Mouse (Mus musculus) heart, embryonic 16.5 days (tissue): Measurements from ENCODE around the gene Fam133b. TPM values are rescaled to one million over a fixed set of nuclear protein-coding genes. Genes with fewer than 3 reads are reported as not detected.

ENCODE experiments used
- ATAC-seq: fragments of 200-750 bp; cut with Nextera tagmentation; replicated peaks from 2 replicates; pipeline ENCODE4 v1.8.0; 2017; ENCODE audit warnings: moderate number of reproducible peaks; ENCODE audit not compliant: insufficient read depth, low FRiP score; ENCODE audit errors: extremely low read depth
- H3K27ac ChIP-seq: fragments of 300-500 bp; sonication (generic); 2 replicates; pipeline ENCODE4 v1.5.1; 2014; ENCODE audit warnings: mild to moderate bottlenecking, low read length, control low read depth, moderate library complexity
- H3K27me3 ChIP-seq: fragments of 300-500 bp; sonication (generic); 2 replicates; pipeline ENCODE4 v1.6.1; 2014; ENCODE audit warnings: low read length, mixed read lengths; ENCODE audit not compliant: control insufficient read depth, insufficient read depth
- H3K36me3 ChIP-seq: fragments of 300-500 bp; sonication (generic); 2 replicates; pipeline ENCODE4 v1.6.1; 2014; ENCODE audit not compliant: control insufficient read depth, insufficient read depth
- H3K4me1 ChIP-seq: fragments of 300-500 bp; sonication (generic); 2 replicates; pipeline ENCODE4 v1.6.1; 2014; ENCODE audit warnings: low read length, mixed read lengths; ENCODE audit not compliant: control insufficient read depth, insufficient read depth
- H3K4me2 ChIP-seq: fragments of 300-500 bp; sonication (generic); 2 replicates; pipeline ENCODE4 v1.6.1; 2014; ENCODE audit warnings: low read depth, mild to moderate bottlenecking, control low read depth, low read length
- H3K4me3 ChIP-seq: fragments of 300-500 bp; sonication (generic); 2 replicates; pipeline ENCODE4 v1.5.1; 2014; ENCODE audit warnings: mild to moderate bottlenecking, control low read depth, low read length
- H3K9ac ChIP-seq: fragments of 300-500 bp; sonication (generic); 2 replicates; pipeline ENCODE4 v1.6.1; 2014; ENCODE audit warnings: low read length, control low read depth
- H3K9me3 ChIP-seq: fragments of 300-500 bp; sonication (generic); replicated peaks from 2 replicates; pipeline ENCODE4 v1.6.1; 2016; ENCODE audit warnings: low read length; ENCODE audit not compliant: control insufficient read depth
- whole genome bisulfite sequencing: fragments of 180-500 bp; shearing (Covaris S2); extraction: QIAGEN DNeasy Blood & Tissue Kit; methylation state at CpG from one replicate; pipeline ENCODE4 v1.1.7; 2014; 5-methylcytosine and 5-hydroxymethylcytosine counted together
- polyA plus RNA-seq: library from polyadenylated mRNA; unstranded; fragments of >200 nt; fragmentation: Nextera tagmentation; extraction: Ambion mirVana; gene quantifications from 2 replicates; pipeline ENCODE4 v1.2.1, GENCODE M21; 2015

The Fam133b gene
- polyA plus RNA-seq, 1 experiment from 2014 or later = 15.2 TPM

GRCm38 (mm10) chr5:3503373-3503772 lies 40.3 kb upstream of the Fam133b start:
- H3K4me2 ChIP-seq = peak overlapping the region; percentile 2; the same call in 1 of the 2 replicates
- WGBS = 70% methylated on average over 4 of the region's 4 CpGs
- no peak for ATAC-seq
- peaks cover 30% of the 10 kb centered on the region for H3K4me1 ChIP-seq
- H3K27ac ChIP-seq = peak overlapping the region; percentile 63
- no peaks in the 10 kb centered on the region for H3K36me3 ChIP-seq
- no peaks in the 10 kb centered on the region for H3K9me3 ChIP-seq
- H3K4me3 ChIP-seq = no peak overlapping the region
- no peaks in the 10 kb centered on the region for H3K27me3 ChIP-seq
- no peak overlapping the region for H3K9ac ChIP-seq

DNA sequence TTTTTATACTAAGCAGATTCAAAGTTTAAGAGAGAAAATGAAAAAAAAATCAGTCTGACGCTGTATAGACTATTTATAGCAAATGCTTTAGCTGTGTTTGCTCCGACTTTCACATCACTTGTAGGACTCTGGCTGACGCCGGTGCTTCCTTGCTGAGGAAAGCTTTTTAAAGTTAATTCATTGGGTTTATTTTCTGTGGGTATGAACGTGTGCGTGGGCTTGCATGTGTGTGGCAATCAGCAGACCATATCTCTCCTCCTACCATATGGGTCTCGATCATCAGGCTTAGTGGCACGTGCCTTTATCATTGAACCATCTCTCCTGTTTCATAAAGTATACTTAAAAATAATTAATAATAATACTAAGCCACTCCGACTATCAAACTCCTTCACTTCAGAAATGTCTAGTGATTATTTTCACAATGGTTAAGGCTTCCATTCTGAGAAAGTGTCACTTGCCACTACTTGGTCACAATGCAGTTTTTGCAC lies 39.8 kb upstream of the Fam133b start:
- no peaks in the 10 kb centered on the region for H3K36me3 ChIP-seq
- no peak for ATAC-seq

DNA sequence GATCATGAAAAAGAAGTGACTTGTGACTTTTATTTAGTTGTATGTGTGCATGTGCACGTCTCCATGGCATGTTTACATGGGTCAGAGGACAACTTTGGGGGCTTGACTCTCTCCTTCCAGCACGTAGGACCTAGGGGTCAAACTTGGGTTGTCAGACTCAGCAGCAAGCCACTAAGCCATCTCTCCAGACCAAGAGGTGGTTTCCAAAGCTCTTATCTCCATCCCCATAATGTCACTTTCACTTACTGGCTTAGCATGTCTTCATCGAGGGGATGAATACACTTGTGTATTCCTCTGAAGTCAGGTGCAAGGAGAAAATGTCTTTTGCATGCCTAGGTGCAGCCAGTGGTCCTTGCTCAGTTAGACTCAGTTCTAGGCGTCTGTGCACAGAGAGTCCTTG lies 39.2 kb upstream of the Fam133b start:
- no peak overlapping the region for H3K9ac ChIP-seq
- H3K36me3 ChIP-seq = no peaks in the 10 kb centered on the region
- WGBS = 67% methylated on average over 4 of the region's 4 CpGs
- ATAC-seq = no peak
- no peaks in the 10 kb centered on the region for H3K27me3 ChIP-seq
- H3K4me2 ChIP-seq = no peak overlapping the region
- H3K9me3 ChIP-seq = no peaks in the 10 kb centered on the region
- H3K4me1 ChIP-seq = peaks cover 35% of the 10 kb centered on the region
- H3K27ac ChIP-seq = no peak overlapping the region
- no peak overlapping the region for H3K4me3 ChIP-seq

More for the DNA sequence above, 39.8 kb upstream of the Fam133b start:
- H3K27ac ChIP-seq = no peak overlapping the region; the same call in 1 of the 2 replicates
- peaks cover 33% of the 10 kb centered on the region for H3K4me1 ChIP-seq
- no peak overlapping the region for H3K4me3 ChIP-seq
- H3K9me3 ChIP-seq = no peaks in the 10 kb centered on the region
- no peak overlapping the region for H3K9ac ChIP-seq
- no peaks in the 10 kb centered on the region for H3K27me3 ChIP-seq
- 59% methylated on average over 9 of the region's 9 CpGs for WGBS
- H3K4me2 ChIP-seq = no peak overlapping the region

GRCm38 (mm10) chr5:3505553-3505952 lies 38.1 kb upstream of the Fam133b start:
- Histone ChIP-seq H3K27me3 (no peaks in the 10 kb centered on the region), H3K27ac (no peak overlapping the region), H3K9me3 (no peaks in the 10 kb centered on the region), H3K4me3 (no peak overlapping the region), H3K4me1 (peaks cover 35% of the 10 kb centered on the region), H3K4me2 (no peak overlapping the region), H3K9ac (no peak overlapping the region), H3K36me3 (no peaks in the 10 kb centered on the region)
- 56% methylated on average over 2 of the region's 2 CpGs for WGBS
- no peak for ATAC-seq

DNA sequence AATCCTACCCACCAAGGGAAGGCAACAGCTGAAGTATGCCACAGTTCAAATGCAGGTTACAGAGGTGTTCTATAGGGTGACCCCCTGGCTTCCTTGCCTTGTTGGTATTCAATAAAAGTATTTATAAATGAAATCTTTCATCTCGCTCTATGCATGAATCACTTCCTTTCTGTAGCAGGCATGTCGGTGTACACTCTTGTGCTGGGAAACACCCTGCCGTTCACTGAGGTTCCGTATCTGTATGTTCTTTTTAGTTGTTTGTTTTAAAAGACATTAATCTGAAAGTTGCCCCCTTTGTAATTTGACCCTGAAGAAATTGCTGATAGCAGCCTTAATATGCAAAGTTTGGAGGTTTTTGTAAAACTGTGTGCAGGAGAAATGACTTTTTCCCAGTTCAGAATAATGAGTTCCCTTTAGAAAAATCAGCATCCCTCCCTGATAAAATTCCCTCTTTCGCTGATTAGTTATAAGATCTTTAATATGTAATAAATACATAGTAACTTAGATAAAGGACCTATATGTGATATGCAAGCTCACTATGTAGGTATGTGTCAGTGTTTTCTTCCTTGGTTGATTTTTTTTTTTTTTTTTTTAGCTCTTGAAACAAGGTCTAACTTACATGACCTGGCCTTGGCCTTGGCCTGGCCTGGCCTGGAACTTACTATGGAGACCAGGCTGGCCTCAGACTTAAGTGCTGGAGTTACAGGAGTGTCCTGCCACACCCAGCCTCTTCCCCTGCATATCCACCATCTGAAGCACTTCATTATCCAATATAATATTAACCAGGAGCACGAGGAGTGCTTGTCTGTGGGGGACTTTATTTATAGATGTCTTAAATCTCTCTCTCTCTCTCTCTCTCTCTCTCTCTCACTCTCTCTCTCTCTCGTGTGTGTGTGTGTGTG lies 34.9 kb upstream of the Fam133b start:
- no peak overlapping the region for H3K4me3 ChIP-seq
- no peak overlapping the region for H3K4me2 ChIP-seq
- H3K36me3 ChIP-seq = no peaks in the 10 kb centered on the region
- WGBS = 57% methylated on average over 7 of the region's 7 CpGs
- no peak overlapping the region for H3K9ac ChIP-seq
- H3K27me3 ChIP-seq = no peaks in the 10 kb centered on the region
- peaks cover 13% of the 10 kb centered on the region for H3K4me1 ChIP-seq
- no peak for ATAC-seq
- H3K9me3 ChIP-seq = no peaks in the 10 kb centered on the region
- no peak overlapping the region for H3K27ac ChIP-seq

GRCm38 (mm10) chr5:3509503-3509902 lies 34.1 kb upstream of the Fam133b start:
- Histone ChIP-seq H3K4me1 (peaks cover 9% of the 10 kb centered on the region; the same call in 1 of the 2 replicates), H3K27ac (no peak overlapping the region), H3K9ac (no peak overlapping the region), H3K9me3 (no peaks in the 10 kb centered on the region), H3K36me3 (no peaks in the 10 kb centered on the region), H3K4me3 (no peak overlapping the region), H3K27me3 (no peaks in the 10 kb centered on the region), H3K4me2 (no peak overlapping the region)
- no peak for ATAC-seq
- WGBS = 83% methylated on average over 3 of the region's 3 CpGs

DNA sequence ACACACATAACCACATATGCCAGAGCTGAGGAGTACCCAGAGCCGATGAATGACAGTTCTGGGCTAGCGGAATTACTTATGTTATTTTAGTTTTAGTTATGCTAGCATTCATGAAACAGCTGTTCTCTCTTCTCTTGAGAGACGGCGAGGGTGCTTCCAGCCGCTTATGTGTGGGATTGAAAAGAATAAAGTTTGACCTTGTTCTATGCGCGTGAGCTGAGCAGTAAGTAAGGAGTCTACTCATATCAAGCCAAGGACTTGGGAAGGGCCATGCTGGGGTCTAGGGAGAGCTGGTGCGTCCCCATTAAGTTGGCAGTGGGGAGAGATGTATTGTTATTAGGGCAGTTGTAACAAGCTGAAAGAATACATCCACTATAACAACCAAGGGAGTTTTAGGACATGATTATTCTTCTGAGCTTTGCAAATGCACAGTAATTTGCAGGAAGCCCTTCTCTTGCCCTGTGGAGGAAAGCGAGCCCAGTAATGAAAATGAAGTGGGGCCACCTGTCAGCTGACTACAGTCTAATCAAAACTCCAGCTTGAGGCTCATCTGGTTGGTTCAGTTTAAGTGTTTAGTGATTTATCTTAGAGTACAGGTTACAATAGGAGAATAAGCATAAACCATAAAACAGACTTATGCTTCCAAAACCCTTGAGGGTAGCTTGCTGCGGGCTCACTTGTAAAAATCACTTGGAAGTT lies 32.4 kb upstream of the Fam133b start:
- Histone ChIP-seq H3K4me1 (peaks cover 9% of the 10 kb centered on the region; the same call in 1 of the 2 replicates), H3K4me2 (no peak overlapping the region), H3K4me3 (no peak overlapping the region), H3K36me3 (no peaks in the 10 kb centered on the region), H3K9me3 (no peaks in the 10 kb centered on the region), H3K27ac (no peak overlapping the region), H3K9ac (no peak overlapping the region), H3K27me3 (no peaks in the 10 kb centered on the region)
- ATAC-seq = no peak
- 82% methylated on average over 10 of the region's 10 CpGs for WGBS

DNA sequence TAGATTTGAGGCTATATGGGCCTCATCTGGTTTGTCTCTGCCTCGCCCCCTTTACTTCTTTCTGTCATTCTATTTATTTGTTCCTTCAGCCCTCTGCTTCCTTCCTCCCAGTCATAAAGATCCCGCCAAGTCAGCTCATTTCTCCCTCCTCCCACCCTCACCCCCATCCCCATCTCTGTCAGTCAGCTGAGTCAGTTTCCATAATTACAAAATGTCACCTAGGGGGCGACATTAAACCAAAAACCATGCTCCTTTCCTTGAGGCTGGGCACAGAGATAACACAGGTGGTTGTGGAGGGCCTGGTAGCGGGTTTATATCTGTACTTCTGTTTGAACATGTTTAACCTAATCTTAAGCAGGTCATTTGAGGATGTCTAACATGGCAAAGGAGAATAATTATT lies 31.0 kb upstream of the Fam133b start:
- no peaks in the 10 kb centered on the region for H3K27me3 ChIP-seq
- H3K4me2 ChIP-seq = no peak overlapping the region
- no peaks in the 10 kb centered on the region for H3K9me3 ChIP-seq
- no peaks in the 10 kb centered on the region for H3K36me3 ChIP-seq
- no peak for ATAC-seq
- no peak overlapping the region for H3K27ac ChIP-seq
- H3K9ac ChIP-seq = no peak overlapping the region
- peaks cover 9% of the 10 kb centered on the region; the same call in 1 of the 2 replicates for H3K4me1 ChIP-seq
- H3K4me3 ChIP-seq = no peak overlapping the region
- WGBS = 49% methylated on average over 4 of the region's 4 CpGs

DNA sequence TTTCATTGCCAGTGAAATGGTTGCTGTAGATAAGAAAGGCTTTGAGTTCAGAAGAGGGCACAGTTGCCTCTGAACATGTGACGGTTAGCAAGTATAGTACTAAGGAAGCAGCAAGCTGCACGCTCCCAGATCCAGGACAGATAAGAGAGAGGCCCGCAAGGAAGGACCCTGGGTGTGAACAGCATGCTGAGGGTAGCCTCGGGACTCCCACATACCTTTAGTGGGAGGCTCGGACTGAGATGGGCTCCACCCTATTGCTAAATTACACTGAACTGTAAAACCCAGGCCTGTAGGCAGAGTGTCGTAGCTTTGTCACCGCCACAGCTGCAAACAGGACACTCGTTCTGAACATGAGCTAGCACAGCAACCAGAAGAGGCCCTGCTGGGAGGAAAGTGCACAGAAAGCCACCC lies 28.7 kb upstream of the Fam133b start:
- Histone ChIP-seq H3K9me3 (no peaks in the 10 kb centered on the region), H3K4me2 (no peak overlapping the region), H3K9ac (no peak overlapping the region), H3K27ac (no peak overlapping the region), H3K27me3 (no peaks in the 10 kb centered on the region), H3K4me3 (no peak overlapping the region), H3K36me3 (0 out of 2 replicates have a peak, but pooled peaks cover 2% of the 10 kb centered on the region), H3K4me1 (0 out of 2 replicates have a peak, but pooled peaks cover 5% of the 10 kb centered on the region)
- no peak for ATAC-seq
- 52% methylated on average over 8 of the region's 8 CpGs for WGBS
